Mouse (Mus musculus) midbrain, postnatal 0 days (tissue): ENCODE measurements around the gene Capn3. TPM values are rescaled to one million over a fixed set of nuclear protein-coding genes. Genes with fewer than 3 reads are reported as not detected.

Experiments used
- ATAC-seq: fragments of 200-750 bp; cut with Nextera tagmentation; 2 replicates; pipeline ENCODE4 v1.8.0; 2017; ENCODE audit warnings: moderate number of reproducible peaks, mild to moderate bottlenecking, moderate TSS enrichment, moderate library complexity; ENCODE audit not compliant: low FRiP score
- DNase-seq: peaks from one replicate; pipeline ENCODE4 v3.0.0-alpha.2; 2015; ENCODE audit warnings: low spot score
- H3K27ac ChIP-seq: fragments of 300-500 bp; sonication (generic); 2 replicates; pipeline ENCODE4 v1.5.1; 2014; ENCODE audit warnings: low read depth, mild to moderate bottlenecking, low read length, mixed read lengths
- H3K27me3 ChIP-seq: fragments of 300-500 bp; sonication (generic); 2 replicates; pipeline ENCODE4 v1.6.1; 2014; ENCODE audit warnings: low read length, control low read depth, mixed read lengths; ENCODE audit not compliant: insufficient read depth
- H3K36me3 ChIP-seq: fragments of 300-500 bp; sonication (generic); 2 replicates; pipeline ENCODE4 v1.6.1; 2014; ENCODE audit warnings: low read length, control low read depth, mixed read lengths; ENCODE audit not compliant: insufficient read depth
- H3K4me1 ChIP-seq: fragments of 300-500 bp; sonication (generic); 2 replicates; pipeline ENCODE4 v1.6.1; 2014; ENCODE audit warnings: mild to moderate bottlenecking, control low read depth, antibody characterized with exemption, low read length, mixed read lengths; ENCODE audit not compliant: insufficient read depth
- H3K4me2 ChIP-seq: fragments of 300-500 bp; sonication (generic); 2 replicates; pipeline ENCODE4 v1.6.1; 2014; ENCODE audit warnings: low read depth, mild to moderate bottlenecking, low read length, mixed read lengths; ENCODE audit not compliant: poor library complexity, severe bottlenecking
- H3K4me3 ChIP-seq: fragments of 300-500 bp; sonication (generic); 2 replicates; pipeline ENCODE4 v1.5.1; 2014; ENCODE audit warnings: low read depth, mild to moderate bottlenecking, low read length, moderate library complexity
- H3K9ac ChIP-seq: fragments of 300-500 bp; sonication (generic); replicated peaks from 2 replicates; pipeline ENCODE4 v1.6.1; 2014; ENCODE audit warnings: mild to moderate bottlenecking, low read length, moderate library complexity, mixed read lengths; ENCODE audit not compliant: poor library complexity, severe bottlenecking
- H3K9me3 ChIP-seq: fragments of 300-500 bp; sonication (generic); 2 replicates; pipeline ENCODE4 v1.6.1; 2016; ENCODE audit warnings: low read length, control low read depth
- CTCF ChIP-seq: IDR thresholded peaks from 2 replicates; pipeline ENCODE4 v1.5.1; 2016; ENCODE audit warnings: antibody characterized with exemption, mild to moderate bottlenecking
- WGBS: fragments of 180-500 bp; shearing (Covaris S2); extraction: QIAGEN DNeasy Blood & Tissue Kit; methylation state at CpG from one replicate; pipeline ENCODE4 v1.1.7; 2014; 5-methylcytosine and 5-hydroxymethylcytosine counted together
- polyA plus RNA-seq: library from polyadenylated mRNA; unstranded; fragments of >200 nt; fragmentation: Nextera tagmentation; extraction: Ambion mirVana; gene quantifications from 2 replicates; pipeline ENCODE4 v1.2.1, GENCODE M21; 2015
- total RNA-seq: library from RNA; depleted of rRNA; stranded (reverse); fragments of >200 nt; gene quantifications from 2 replicates; pipeline ENCODE4 v1.2.3, GENCODE M21; 2014

Capn3 gene
- total and polyA plus RNA-seq, 2 experiments from 2014 or later: 0.66 to 0.67 TPM

DNA sequence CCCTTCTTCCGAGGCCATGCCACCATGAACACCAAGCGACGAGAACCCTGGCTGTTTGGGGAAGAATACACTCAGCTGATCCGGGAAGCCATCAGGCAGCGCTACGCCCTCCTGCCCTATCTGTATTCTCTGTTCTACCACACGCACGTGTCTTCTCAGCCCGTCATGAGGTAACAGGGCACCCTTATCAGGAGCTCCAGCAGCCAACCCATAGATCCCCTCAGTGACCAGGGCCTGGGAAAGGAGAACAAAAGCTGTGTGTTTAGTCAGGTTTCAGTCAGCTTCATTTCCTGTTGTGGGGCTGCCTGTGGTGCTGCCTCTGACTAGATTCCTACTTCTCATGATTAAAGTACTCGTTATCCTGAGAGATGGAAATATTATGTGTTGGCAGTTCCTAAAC lies 9.4 kb upstream of the Capn3 start:
- TF ChIP-seq CTCF: no peak
- Histone ChIP-seq H3K36me3 (no peaks in the 10 kb centered on the region), H3K9ac (no peak overlapping the region), H3K4me3 (no peak overlapping the region), H3K27me3 (no peaks in the 10 kb centered on the region), H3K4me1 (no peaks in the 10 kb centered on the region), H3K9me3 (no peaks in the 10 kb centered on the region), H3K27ac (no peak overlapping the region), H3K4me2 (no peak overlapping the region)
- DNase-seq (no peak), ATAC-seq (no peak)
- 81% methylated on average over 10 of the region's 10 CpGs for WGBS

DNA sequence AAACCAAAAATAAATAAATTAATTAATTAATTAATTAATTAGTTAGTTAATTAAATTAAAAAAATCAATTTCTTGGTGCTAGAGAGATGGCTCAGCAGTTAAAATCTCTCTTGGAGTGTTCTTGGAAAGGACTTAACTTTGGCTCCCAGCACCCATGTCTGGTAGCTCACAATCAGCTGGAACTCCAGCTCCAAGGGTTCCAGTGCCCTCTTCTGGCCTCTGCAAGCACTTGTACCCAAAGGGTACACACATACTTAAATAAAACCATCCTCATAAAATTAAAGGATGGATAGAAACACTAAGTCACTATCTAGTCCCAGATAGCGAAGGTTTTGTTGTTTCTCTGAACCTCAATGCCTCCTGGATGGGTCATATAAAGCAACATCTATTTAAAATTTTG lies 8.5 kb upstream of the Capn3 start:
- 100% methylated on average over 1 of the region's 1 CpGs for WGBS
- Histone ChIP-seq H3K4me3 (no peak overlapping the region), H3K36me3 (no peaks in the 10 kb centered on the region), H3K4me2 (no peak overlapping the region), H3K27me3 (no peaks in the 10 kb centered on the region), H3K4me1 (no peaks in the 10 kb centered on the region), H3K27ac (no peak overlapping the region), H3K9ac (no peak overlapping the region), H3K9me3 (no peaks in the 10 kb centered on the region)
- DNase-seq (no peak), ATAC-seq (no peak)
- no peak for TF ChIP-seq CTCF

DNA sequence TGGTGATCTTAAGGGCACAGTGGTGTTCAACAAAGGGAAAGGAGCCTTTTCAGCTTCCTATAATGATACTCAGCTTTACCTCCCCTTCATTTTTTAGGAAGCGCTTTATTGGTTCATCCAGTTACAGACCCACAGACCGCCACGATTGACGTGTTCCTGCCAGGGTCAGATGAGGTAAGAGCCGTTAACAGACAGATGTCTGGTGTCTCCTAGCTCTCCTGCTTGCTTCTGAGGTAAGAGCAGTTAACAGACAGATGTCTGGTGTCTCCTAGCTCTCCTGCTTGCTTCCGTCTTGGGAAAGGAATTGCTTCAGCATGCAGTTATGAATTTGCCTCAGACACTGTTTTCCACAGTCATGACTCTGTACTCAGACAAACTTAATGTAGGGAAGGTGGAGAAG lies 5.1 kb upstream of the Capn3 start:
- Histone ChIP-seq H3K27ac (no peak overlapping the region), H3K4me1 (no peaks in the 10 kb centered on the region), H3K4me3 (no peak overlapping the region), H3K9ac (no peak overlapping the region), H3K9me3 (no peaks in the 10 kb centered on the region), H3K27me3 (no peaks in the 10 kb centered on the region), H3K36me3 (no peaks in the 10 kb centered on the region), H3K4me2 (no peak overlapping the region)
- TF ChIP-seq CTCF: no peak
- 72% methylated on average over 6 of the region's 6 CpGs for WGBS
- ATAC-seq (no peak), DNase-seq (no peak)

DNA sequence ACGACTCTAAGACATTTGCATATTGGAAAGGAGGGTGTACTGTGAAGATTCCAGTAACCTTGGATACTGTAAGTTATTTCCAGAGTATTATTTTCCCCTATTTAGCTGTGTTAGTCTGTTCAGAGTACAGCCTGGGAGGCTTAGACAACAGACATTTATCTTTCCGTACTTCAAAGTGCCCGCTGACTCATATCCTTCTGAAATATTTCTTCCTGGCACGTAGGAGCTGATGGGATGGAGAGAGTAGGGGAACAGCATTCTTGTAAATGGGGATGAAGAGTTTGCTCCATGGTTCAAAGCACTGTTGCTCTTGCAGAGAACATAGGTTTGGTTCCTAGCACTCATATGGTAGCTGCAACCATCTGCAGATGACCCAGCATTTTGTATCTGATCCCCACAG lies 3.2 kb upstream of the Capn3 start:
- Histone ChIP-seq H3K36me3 (no peaks in the 10 kb centered on the region), H3K4me2 (no peak overlapping the region), H3K4me3 (no peak overlapping the region), H3K27me3 (no peaks in the 10 kb centered on the region), H3K9ac (no peak overlapping the region), H3K4me1 (no peaks in the 10 kb centered on the region), H3K27ac (no peak overlapping the region), H3K9me3 (no peaks in the 10 kb centered on the region)
- ATAC-seq: no peak
- no peak for TF ChIP-seq CTCF
- no peak for DNase-seq
- whole genome bisulfite sequencing: 74% methylated on average over 4 of the region's 4 CpGs

DNA sequence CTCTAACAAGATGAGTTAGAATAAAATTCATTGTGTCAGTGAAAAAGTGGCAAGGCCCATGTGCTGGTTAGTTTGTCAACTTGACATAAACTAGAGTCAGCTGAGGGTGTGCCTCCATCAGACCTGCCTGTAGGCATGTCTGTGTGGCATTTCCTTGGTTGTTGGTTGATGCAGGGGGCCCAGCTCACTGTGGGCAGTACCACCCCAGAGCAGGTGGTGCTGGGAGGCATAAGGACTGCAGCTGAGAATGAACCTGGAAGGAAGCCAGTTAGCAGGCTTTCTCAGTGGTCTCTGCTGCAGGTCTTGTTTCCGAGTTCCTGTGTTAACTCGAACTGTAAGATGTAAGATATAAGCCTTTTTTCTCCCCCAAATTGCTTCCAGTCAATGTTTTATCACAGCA lies 832 bp upstream of the Capn3 start:
- 82% methylated on average over 2 of the region's 2 CpGs for WGBS
- Histone ChIP-seq H3K27ac (no peak overlapping the region), H3K9me3 (no peaks in the 10 kb centered on the region), H3K4me3 (no peak overlapping the region), H3K36me3 (no peaks in the 10 kb centered on the region), H3K4me2 (no peak overlapping the region), H3K4me1 (no peaks in the 10 kb centered on the region), H3K9ac (no peak overlapping the region), H3K27me3 (no peaks in the 10 kb centered on the region)
- no peak for ATAC-seq
- DNase-seq: no peak
- TF ChIP-seq CTCF: no peak

DNA sequence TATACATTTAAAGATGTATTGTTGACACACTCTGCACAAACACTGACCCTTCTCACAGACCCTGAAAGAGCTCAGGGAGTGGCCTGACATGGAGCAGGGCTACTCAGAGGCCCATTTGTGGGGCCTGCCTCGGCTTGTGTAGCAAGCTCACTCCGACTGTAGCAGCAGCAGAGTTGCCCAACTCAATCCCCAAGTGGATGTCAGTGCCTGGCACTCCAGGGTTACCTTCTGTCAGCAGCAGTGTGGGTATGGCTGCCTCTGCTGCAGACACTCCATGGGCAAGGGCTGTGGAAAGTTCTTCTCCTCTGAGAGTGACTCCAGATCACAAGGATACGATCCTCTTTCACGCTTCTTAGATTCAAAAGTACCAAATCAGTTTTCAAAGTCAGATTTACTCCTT lies 4.4 kb downstream of the Capn3 start:
- Histone ChIP-seq H3K9me3 (no peaks in the 10 kb centered on the region), H3K27ac (no peak overlapping the region), H3K4me2 (no peak overlapping the region), H3K9ac (no peak overlapping the region), H3K27me3 (no peaks in the 10 kb centered on the region), H3K4me1 (no peaks in the 10 kb centered on the region), H3K4me3 (no peak overlapping the region), H3K36me3 (no peaks in the 10 kb centered on the region)
- DNase-seq: no peak
- no peak for TF ChIP-seq CTCF
- WGBS: 89% methylated on average over 4 of the region's 4 CpGs
- ATAC-seq: no peak

DNA sequence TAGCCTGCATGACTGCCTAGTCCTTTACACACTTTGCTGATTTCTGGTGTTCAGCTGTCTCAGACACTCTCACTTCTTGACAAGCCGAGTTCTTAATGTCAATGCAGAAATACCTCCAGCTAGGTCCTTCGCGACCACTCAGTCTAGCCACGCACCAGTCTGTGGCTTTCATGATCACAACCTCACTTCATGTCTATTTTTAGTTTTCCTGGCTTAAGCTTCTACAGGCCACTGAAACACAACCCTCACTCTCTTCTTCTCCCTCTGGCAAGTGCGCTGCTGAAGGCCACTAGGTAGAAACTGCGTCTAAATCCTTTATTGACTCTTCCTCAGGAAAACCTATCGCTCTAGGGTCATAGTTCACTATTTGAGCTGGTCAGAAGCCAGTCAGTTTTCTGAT lies 7.5 kb downstream of the Capn3 start:
- Histone ChIP-seq H3K4me2 (no peak overlapping the region), H3K36me3 (no peaks in the 10 kb centered on the region), H3K9me3 (no peaks in the 10 kb centered on the region), H3K4me1 (no peaks in the 10 kb centered on the region), H3K27me3 (no peaks in the 10 kb centered on the region), H3K27ac (no peak overlapping the region), H3K9ac (no peak overlapping the region), H3K4me3 (no peak overlapping the region)
- ATAC-seq (no peak), DNase-seq (no peak)
- WGBS: 93% methylated on average over 7 of the region's 7 CpGs
- TF ChIP-seq CTCF: no peak
